Mouse (Mus musculus): ENCODE measurements at regions not wholly inside any gene's neighbourhood (a gene's known extent, or its start where the extent isn't known, plus 50 kb on each side); places are given as distances from the start of the nearest gene placed in this dataset.
A peak's percentile ranks its signal among the peaks of the same experiment; 100 is the strongest.

GRCm38 (mm10) chr3:20661883-20662282 lies 294.9 kb upstream of the Agtr1b start:
- Histone ChIP-seq H3K4me3 (ENCODE audit: low read depth, low read length) (no peak overlapping the region), H3K9ac (ENCODE audit: low read length) (no peak overlapping the region), H3K4me2 (replicated peaks; ENCODE audit: low read depth) (no peak overlapping the region), H3K9me3 (ENCODE audit: control insufficient read depth, low read length) (no peaks in the 10 kb centered on the region), H3K4me1 (replicated peaks; ENCODE audit: control insufficient read depth, insufficient read depth) (no peaks in the 10 kb centered on the region), H3K27me3 (ENCODE audit: control insufficient read depth, insufficient read depth, low read length) (no peaks in the 10 kb centered on the region), H3K27ac (replicated peaks) (no peak overlapping the region), H3K36me3 (ENCODE audit: control insufficient read depth, insufficient read depth, low read length) (no peaks in the 10 kb centered on the region)
- no peak for TF ChIP-seq EP300 (optimal IDR thresholded peaks at IDR 0.05)
- WGBS: 18% methylated on average over 1 of the region's 1 CpGs
- DNase-seq (ENCODE audit: low spot score) (peak; percentile 26), ATAC-seq (ENCODE audit: low FRiP score, low TSS enrichment) (peak; percentile 81)

- 6% methylated on average over 1 of the region's 1 CpGs for WGBS
- no peak for ATAC-seq (ENCODE audit: low FRiP score, low TSS enrichment)
- Histone ChIP-seq H3K4me3 (ENCODE audit: low read depth, low read length) (no peak overlapping the region), H3K4me1 (replicated peaks; ENCODE audit: control insufficient read depth, insufficient read depth) (no peaks in the 10 kb centered on the region), H3K9ac (ENCODE audit: low read length) (no peak overlapping the region), H3K27me3 (ENCODE audit: control insufficient read depth, insufficient read depth, low read length) (no peaks in the 10 kb centered on the region), H3K27ac (replicated peaks) (no peak overlapping the region), H3K36me3 (ENCODE audit: control insufficient read depth, insufficient read depth, low read length) (no peaks in the 10 kb centered on the region), H3K4me2 (replicated peaks; ENCODE audit: low read depth) (no peak overlapping the region), H3K9me3 (ENCODE audit: control insufficient read depth, low read length) (no peaks in the 10 kb centered on the region)
- DNase-seq (ENCODE audit: low spot score): no peak
- no peak for TF ChIP-seq EP300 (optimal IDR thresholded peaks at IDR 0.05)
- TF ChIP-seq CTCF (IDR thresholded peaks at IDR 0.05; ENCODE audit: low read depth): peak; percentile 82
Observed at GRCm38 (mm10) chr3:20655345-20655744, 288.4 kb upstream of the Agtr1b start.
